Comparison of ENCODE assay signal across 15 mouse cellular contexts in genomic region chr9:103873876-103874275, GRCm38 (mm10).
DNase-seq lines count a peak whose midpoint lies in the region; ATAC-seq and TF ChIP-seq lines count a peak whose summit lies in the region.
"Had no signal": no experiment of that assay in that cellular context is flagged by ENCODE, and none has a peak within 500 bp of the region (broad histone marks: within the 10 kb centered on the region; RNA-seq: fewer than 3 reads in every experiment).

No protein-coding gene starts in this region.

- WGBS in midbrain, postnatal 0 days: 64% methylated on average over 9 of the region's 9 CpGs
- WGBS in midbrain, embryonic 15.5 days: 79% methylated on average over 9 of the region's 9 CpGs

- no peak overlapping the region for H3K27ac ChIP-seq in midbrain, postnatal 0 days (ENCODE audit: low read depth, low read length)
- no peak overlapping the region for H3K27ac ChIP-seq in midbrain, embryonic 15.5 days
- H3K27ac ChIP-seq: forebrain, embryonic 15.5 days; hindbrain, embryonic 14.5 days had no signal

- TF ChIP-seq CTCF in midbrain, postnatal 0 days (IDR thresholded peaks at IDR 0.05): no peak

- no peaks in the 10 kb centered on the region for H3K4me1 ChIP-seq in midbrain, postnatal 0 days (ENCODE audit: insufficient read depth, low read length)
- H3K4me1 ChIP-seq in midbrain, embryonic 15.5 days: no peaks in the 10 kb centered on the region
- H3K4me1 ChIP-seq: forebrain, embryonic 15.5 days had no signal

- H3K36me3 ChIP-seq in midbrain, postnatal 0 days (ENCODE audit: insufficient read depth, low read length): no peaks in the 10 kb centered on the region
- no peaks in the 10 kb centered on the region for H3K36me3 ChIP-seq in midbrain, embryonic 15.5 days (replicated peaks)
- H3K36me3 ChIP-seq: forebrain, embryonic 15.5 days had no signal

- H3K9me3 ChIP-seq in midbrain, postnatal 0 days (ENCODE audit: low read length): no peaks in the 10 kb centered on the region
- no peaks in the 10 kb centered on the region for H3K9me3 ChIP-seq in midbrain, embryonic 15.5 days
- H3K9me3 ChIP-seq: forebrain, embryonic 15.5 days had no signal

- peak; percentile 74 for DNase-seq in heart, adult 11 months
- no peak for DNase-seq in heart, postnatal 4 days
- DNase-seq in kidney, postnatal 10 days: peak; percentile 8
- DNase-seq in kidney, adult 9 months: no peak
- DNase-seq in midbrain, postnatal 0 days (ENCODE audit: low spot score): peak; percentile 8
- DNase-seq: adrenal gland, adult 2 months; adrenal gland, postnatal 25 days; cerebellum, adult 8-10 months; gastrocnemius, postnatal 36 days; heart, adult 18-20 months had no signal

- ATAC-seq in midbrain, postnatal 0 days (ENCODE audit: low FRiP score): no peak
- ATAC-seq in midbrain, embryonic 15.5 days (replicated peaks): no peak
- ATAC-seq: forebrain, embryonic 15.5 days; intestine, postnatal 0 days had no signal

- H3K4me3 ChIP-seq in midbrain, postnatal 0 days (ENCODE audit: low read depth, low read length): no peak overlapping the region
- H3K4me3 ChIP-seq in midbrain, embryonic 15.5 days: no peak overlapping the region
- H3K4me3 ChIP-seq: forebrain, embryonic 15.5 days had no signal

- no peaks in the 10 kb centered on the region for H3K27me3 ChIP-seq in midbrain, postnatal 0 days (ENCODE audit: insufficient read depth, low read length)
- no peaks in the 10 kb centered on the region for H3K27me3 ChIP-seq in midbrain, embryonic 15.5 days (replicated peaks)
- H3K27me3 ChIP-seq: forebrain, embryonic 15.5 days had no signal

- H3K9ac ChIP-seq in midbrain, postnatal 0 days (replicated peaks; ENCODE audit: low read length, poor library complexity, severe bottlenecking): no peak overlapping the region
- H3K9ac ChIP-seq in midbrain, embryonic 15.5 days: no peak overlapping the region
- H3K9ac ChIP-seq: forebrain, embryonic 15.5 days; hindbrain, embryonic 14.5 days had no signal

- no peak overlapping the region for H3K4me2 ChIP-seq in midbrain, postnatal 0 days (ENCODE audit: low read depth, low read length, poor library complexity, severe bottlenecking)
- H3K4me2 ChIP-seq in midbrain, embryonic 15.5 days: no peak overlapping the region
- H3K4me2 ChIP-seq: forebrain, embryonic 15.5 days; heart, embryonic 11.5 days; hindbrain, embryonic 14.5 days had no signal

Comparison
In these comparisons a context has a peak if more than half of its experiments do, and no peak if none do; other contexts are left out.
1. DNase-seq: peak in heart, adult 11 months (single experiment), kidney, postnatal 10 days (single experiment) and midbrain, postnatal 0 days (single experiment); none in heart, postnatal 4 days (single experiment) and kidney, adult 9 months (single experiment).